Mouse (Mus musculus) hindbrain, postnatal 0 days (tissue): ENCODE results near the gene Shank2. TPM values are rescaled to one million over a fixed set of nuclear protein-coding genes. Genes with fewer than 3 reads are reported as not detected.
A peak's percentile ranks its signal among the peaks of the same experiment; 100 is the strongest.

Source experiments
- ATAC-seq: fragments of 200-750 bp; cut with Nextera tagmentation; 2 replicates; pipeline ENCODE4 v1.8.0; 2017; ENCODE audit warnings: mild to moderate bottlenecking, moderate TSS enrichment, moderate library complexity
- DNase-seq: peaks from one replicate; pipeline ENCODE4 v3.0.0-alpha.2; 2015; ENCODE audit warnings: low spot score
- H3K27ac ChIP-seq: fragments of 300-500 bp; sonication (generic); 2 replicates; pipeline ENCODE4 v1.5.1; 2014; ENCODE audit warnings: mild to moderate bottlenecking
- H3K27me3 ChIP-seq: fragments of 300-500 bp; sonication (generic); 2 replicates; pipeline ENCODE4 v1.6.1; 2014; ENCODE audit warnings: low read length, mixed read lengths; ENCODE audit not compliant: insufficient read depth
- H3K36me3 ChIP-seq: fragments of 300-500 bp; sonication (generic); 2 replicates; pipeline ENCODE4 v1.6.1; 2014; ENCODE audit warnings: low read length, mixed read lengths; ENCODE audit not compliant: insufficient read depth
- H3K4me1 ChIP-seq: fragments of 300-500 bp; sonication (generic); 2 replicates; pipeline ENCODE4 v1.6.1; 2014; ENCODE audit warnings: antibody characterized with exemption, low read length, mixed read lengths; ENCODE audit not compliant: insufficient read depth
- H3K4me2 ChIP-seq: fragments of 300-500 bp; sonication (generic); 2 replicates; pipeline ENCODE4 v1.6.1; 2014; ENCODE audit warnings: low read depth, mild to moderate bottlenecking, low read length, moderate library complexity, mixed read lengths
- H3K4me3 ChIP-seq: fragments of 300-500 bp; sonication (generic); 2 replicates; pipeline ENCODE4 v1.5.1; 2014; ENCODE audit warnings: low read length
- H3K9ac ChIP-seq: fragments of 300-500 bp; sonication (generic); replicated peaks from 2 replicates; pipeline ENCODE4 v1.6.1; 2014; ENCODE audit warnings: mild to moderate bottlenecking, low read length, moderate library complexity, mixed read lengths
- H3K9me3 ChIP-seq: fragments of 300-500 bp; sonication (generic); 2 replicates; pipeline ENCODE4 v1.6.1; 2016; ENCODE audit warnings: low read length, mixed read lengths
- CTCF ChIP-seq: IDR thresholded peaks from 2 replicates; pipeline ENCODE4 v1.5.1; 2016; ENCODE audit warnings: antibody characterized with exemption, control low read depth, low read depth
- whole genome bisulfite sequencing: fragments of 180-500 bp; shearing (Covaris S2); extraction: QIAGEN DNeasy Blood & Tissue Kit; methylation state at CpG from one replicate; pipeline ENCODE4 v1.1.7; 2014; 5-methylcytosine and 5-hydroxymethylcytosine counted together
- polyA plus RNA-seq: library from polyadenylated mRNA; unstranded; fragments of >200 nt; fragmentation: Nextera tagmentation; extraction: Ambion mirVana; gene quantifications from 2 replicates; pipeline ENCODE4 v1.2.1, GENCODE M21; 2015
- total RNA-seq: library from RNA; depleted of rRNA; stranded (reverse); fragments of >200 nt; gene quantifications from 2 replicates; pipeline ENCODE4 v1.2.3, GENCODE M21; 2014; rRNA removed

Shank2 gene
- total RNA-seq (28.0 and 30.0 TPM in 2 replicates), polyA plus RNA-seq (8.4 and 8.5 TPM in 2 replicates)

- WGBS = 86% methylated on average over 3 of the region's 3 CpGs
- H3K4me2 ChIP-seq = no peak within 1 kb of the TSS
Observed at GRCm38 (mm10) chr7:144001628-144002027, at the start of gene Shank2. Gene Shank2 (plus strand): TSS chr7:144001928.

GRCm38 (mm10) chr7:143952130-143952529 is 49.6 kb upstream of the Shank2 start:
- no peak overlapping the region for H3K27ac ChIP-seq
- no peaks in the 10 kb centered on the region for H3K27me3 ChIP-seq
- no peak overlapping the region for H3K9ac ChIP-seq
- ATAC-seq (no peak), DNase-seq (no peak)
- no peaks in the 10 kb centered on the region for H3K36me3 ChIP-seq
- H3K4me3 ChIP-seq = no peak overlapping the region
- WGBS = 80% methylated on average over 3 of the region's 3 CpGs
- TF ChIP-seq CTCF = no peak
- no peak overlapping the region for H3K4me2 ChIP-seq
- no peaks in the 10 kb centered on the region for H3K4me1 ChIP-seq
- no peaks in the 10 kb centered on the region for H3K9me3 ChIP-seq

More at GRCm38 (mm10) chr7:144001628-144002027, at the start of gene Shank2:
- H3K36me3 ChIP-seq = no peaks in the 10 kb centered on the region
- DNase-seq (no peak), ATAC-seq (no peak)
- TF ChIP-seq CTCF = no peak
- H3K4me3 ChIP-seq = no peak within 1 kb of the TSS
- peaks cover 5% of the 10 kb centered on the region; the same call in 1 of the 2 replicates for H3K9me3 ChIP-seq
- no peak within 1 kb of the TSS for H3K27ac ChIP-seq
- H3K27me3 ChIP-seq = no peaks in the 10 kb centered on the region
- no peak within 1 kb of the TSS for H3K9ac ChIP-seq
- H3K4me1 ChIP-seq = no peaks in the 10 kb centered on the region

DNA sequence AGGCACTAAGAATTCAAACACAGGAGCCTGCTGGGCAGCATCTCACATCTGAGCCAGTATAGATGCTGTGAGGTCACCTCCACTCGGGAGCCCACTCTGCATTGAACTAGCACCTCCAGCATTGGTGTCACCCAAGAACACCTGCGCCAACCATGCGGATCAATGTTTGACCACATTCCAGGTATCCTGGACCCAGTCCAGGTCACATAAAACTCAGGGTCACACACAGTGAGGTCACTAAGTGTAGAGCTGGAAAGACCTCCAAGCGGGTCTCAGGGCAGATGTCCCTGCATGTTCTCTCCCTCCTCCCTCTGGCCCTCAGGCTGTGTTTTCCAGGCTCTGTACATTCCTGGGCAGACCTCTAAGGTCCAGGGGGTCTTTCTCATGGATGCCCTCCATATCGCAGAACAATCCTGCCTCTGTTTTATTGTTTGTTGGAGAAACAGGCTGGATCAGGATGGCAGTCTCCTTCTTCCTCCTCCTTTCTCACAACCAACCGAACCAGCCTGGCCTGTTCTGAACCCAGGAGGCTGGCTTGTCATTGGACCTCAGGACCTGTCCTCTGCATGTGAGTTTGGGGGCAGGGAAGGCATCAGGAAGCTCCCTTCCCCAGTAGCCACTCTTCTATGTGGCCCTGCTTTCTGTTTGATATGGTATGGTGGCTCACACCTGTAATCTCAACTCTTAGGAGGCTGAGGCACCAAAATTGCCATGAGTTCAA is 45.0 kb upstream of the Shank2 start:
- Histone ChIP-seq H3K36me3 (no peaks in the 10 kb centered on the region), H3K4me3 (no peak overlapping the region), H3K27me3 (no peaks in the 10 kb centered on the region), H3K27ac (no peak overlapping the region), H3K9me3 (no peaks in the 10 kb centered on the region), H3K4me1 (no peaks in the 10 kb centered on the region), H3K4me2 (no peak overlapping the region), H3K9ac (no peak overlapping the region)
- DNase-seq (no peak), ATAC-seq (no peak)
- 85% methylated on average over 6 of the region's 6 CpGs for WGBS
- TF ChIP-seq CTCF = no peak

GRCm38 (mm10) chr7:143958030-143958565 is 43.6 kb upstream of the Shank2 start:
- no peak overlapping the region for H3K4me2 ChIP-seq
- ATAC-seq (no peak), DNase-seq (no peak)
- no peak overlapping the region for H3K9ac ChIP-seq
- H3K27me3 ChIP-seq = no peaks in the 10 kb centered on the region
- no peaks in the 10 kb centered on the region for H3K9me3 ChIP-seq
- H3K4me1 ChIP-seq = no peaks in the 10 kb centered on the region
- no peak overlapping the region for H3K27ac ChIP-seq
- H3K4me3 ChIP-seq = no peak overlapping the region
- TF ChIP-seq CTCF = no peak
- H3K36me3 ChIP-seq = no peaks in the 10 kb centered on the region
- 58% methylated on average over 11 of the region's 11 CpGs for WGBS

- no peaks in the 10 kb centered on the region for H3K9me3 ChIP-seq
- ATAC-seq = no peak
- H3K4me2 ChIP-seq = no peak overlapping the region
- 86% methylated on average over 5 of the region's 5 CpGs for WGBS
- no peaks in the 10 kb centered on the region for H3K27me3 ChIP-seq
- H3K36me3 ChIP-seq = no peaks in the 10 kb centered on the region
- no peak overlapping the region for H3K27ac ChIP-seq
- no peaks in the 10 kb centered on the region for H3K4me1 ChIP-seq
- no peak overlapping the region for H3K4me3 ChIP-seq
- DNase-seq = no peak
- no peak overlapping the region for H3K9ac ChIP-seq
- 0 out of 2 replicates have a peak, but pooled peaks have one; percentile 17 for TF ChIP-seq CTCF
Observed at GRCm38 (mm10) chr7:143963813-143964212, 37.9 kb upstream of the Shank2 start.

DNA sequence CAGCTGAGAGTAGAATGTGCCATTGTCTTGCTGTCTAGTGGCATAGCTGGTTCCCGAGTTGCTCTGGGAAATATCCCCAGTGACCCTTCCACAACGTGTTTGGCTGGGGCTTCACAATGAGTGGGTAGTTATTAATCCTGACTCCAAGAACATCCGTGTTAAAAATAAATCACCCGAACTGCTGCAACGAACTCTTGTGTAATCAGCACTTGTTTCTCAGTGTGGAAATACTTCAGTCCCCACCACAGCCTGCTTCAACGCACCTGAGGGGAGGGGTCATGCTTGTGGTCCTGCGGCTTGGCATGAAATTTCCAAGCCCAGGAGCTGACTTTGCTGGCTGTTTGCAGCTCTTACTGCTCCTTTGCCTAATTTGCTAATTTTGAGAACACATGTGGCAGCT is 35.1 kb upstream of the Shank2 start:
- H3K36me3 ChIP-seq = no peaks in the 10 kb centered on the region
- WGBS = 82% methylated on average over 7 of the region's 7 CpGs
- TF ChIP-seq CTCF = no peak
- no peaks in the 10 kb centered on the region for H3K9me3 ChIP-seq
- no peak overlapping the region for H3K9ac ChIP-seq
- no peak for DNase-seq
- no peak overlapping the region for H3K4me3 ChIP-seq
- H3K27ac ChIP-seq = no peak overlapping the region
- no peaks in the 10 kb centered on the region for H3K27me3 ChIP-seq
- no peaks in the 10 kb centered on the region for H3K4me1 ChIP-seq
- no peak overlapping the region for H3K4me2 ChIP-seq
- no peak for ATAC-seq

GRCm38 (mm10) chr7:143977491-143977830 is 24.3 kb upstream of the Shank2 start:
- 22% methylated on average over 5 of the region's 5 CpGs for WGBS
- DNase-seq = no peak
- no peak for ATAC-seq
- Histone ChIP-seq H3K4me1 (0 out of 2 replicates have a peak, but pooled peaks cover 12% of the 10 kb centered on the region), H3K4me2 (peak overlapping the region; percentile 96), H3K27me3 (peaks cover 15% of the 10 kb centered on the region; the same call in 1 of the 2 replicates), H3K9me3 (no peaks in the 10 kb centered on the region), H3K27ac (no peak overlapping the region), H3K9ac (peak overlapping the region; percentile 53; the same call in 1 of the 2 replicates), H3K36me3 (no peaks in the 10 kb centered on the region), H3K4me3 (peak overlapping the region; percentile 54)
- TF ChIP-seq CTCF = no peak
